Mouse (Mus musculus): ENCODE measurements at regions not wholly inside any gene's neighbourhood (a gene's known extent, or its start where the extent isn't known, plus 50 kb on each side); places are given as distances from the start of the nearest gene placed in this dataset.

DNA sequence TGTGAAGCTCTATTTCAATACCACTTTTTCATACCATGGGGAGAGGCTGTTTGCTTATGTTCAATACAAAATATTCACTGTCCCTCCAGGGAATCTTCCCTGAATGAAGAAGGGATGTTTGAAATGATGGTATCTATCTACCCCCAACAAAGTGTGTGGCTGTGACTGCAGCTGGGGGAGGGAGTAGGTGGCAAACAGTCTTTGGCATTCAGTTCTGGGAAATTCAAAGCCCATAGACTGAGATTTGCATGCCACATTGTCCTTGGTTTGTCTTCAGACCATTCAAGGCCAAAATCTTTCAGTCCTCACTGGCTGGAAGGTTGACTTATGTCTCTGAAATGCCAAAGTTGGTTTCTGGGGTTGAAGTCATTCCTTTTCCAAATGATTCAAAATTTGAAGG is 216.3 kb upstream of the Id2 start:
- TF ChIP-seq CTCF (IDR thresholded peaks at IDR 0.05; ENCODE audit: control insufficient read depth, insufficient read depth, insufficient read length) (no peak), MAX (IDR thresholded peaks at IDR 0.05) (no peak)
